Mouse (Mus musculus): ENCODE measurements at regions not wholly inside any gene's neighbourhood (a gene's known extent, or its start where the extent isn't known, plus 50 kb on each side); places are given as distances from the start of the nearest gene placed in this dataset.

GRCm38 (mm10) chr7:125262133-125262532 is 182.3 kb upstream of the Kdm8 start:
- H3K9me3 ChIP-seq (ENCODE audit: control insufficient read depth, low read length), result no peaks in the 10 kb centered on the region
- H3K9ac ChIP-seq (ENCODE audit: low read length), result no peak overlapping the region
- WGBS, result 87% methylated on average over 2 of the region's 2 CpGs
- no peak for ATAC-seq (replicated peaks; ENCODE audit: low FRiP score, low TSS enrichment, low read depth)
- H3K4me2 ChIP-seq (ENCODE audit: low read length), result no peak overlapping the region
- H3K4me3 ChIP-seq (ENCODE audit: low read depth, low read length), result no peak overlapping the region
- no peak for DNase-seq (ENCODE audit: low spot score)
- H3K27ac ChIP-seq (ENCODE audit: low read depth), result no peak overlapping the region
- no peaks in the 10 kb centered on the region for H3K27me3 ChIP-seq (replicated peaks; ENCODE audit: control insufficient read depth, insufficient read depth, low read length)
- H3K4me1 ChIP-seq (replicated peaks; ENCODE audit: control insufficient read depth, insufficient read depth, low read length), result no peaks in the 10 kb centered on the region
- H3K36me3 ChIP-seq (ENCODE audit: control insufficient read depth, insufficient read depth, low read length), result no peaks in the 10 kb centered on the region

- ATAC-seq (replicated peaks; ENCODE audit: low FRiP score, low TSS enrichment, low read depth) (no peak), DNase-seq (ENCODE audit: low spot score) (no peak)
- 70% methylated on average over 12 of the region's 12 CpGs for WGBS
Measured at GRCm38 (mm10) chr7:125262672-125263365, 181.7 kb upstream of the Kdm8 start.

GRCm38 (mm10) chr7:125263756-125264155 is 180.7 kb upstream of the Kdm8 start:
- 67% methylated on average over 2 of the region's 2 CpGs for WGBS
- ATAC-seq (replicated peaks; ENCODE audit: low FRiP score, low TSS enrichment, low read depth), result no peak
- Histone ChIP-seq H3K4me1 (replicated peaks; ENCODE audit: control insufficient read depth, insufficient read depth, low read length) (no peaks in the 10 kb centered on the region), H3K27ac (ENCODE audit: low read depth) (no peak overlapping the region), H3K9me3 (ENCODE audit: control insufficient read depth, low read length) (no peaks in the 10 kb centered on the region), H3K36me3 (ENCODE audit: control insufficient read depth, insufficient read depth, low read length) (no peaks in the 10 kb centered on the region), H3K4me2 (ENCODE audit: low read length) (no peak overlapping the region), H3K27me3 (replicated peaks; ENCODE audit: control insufficient read depth, insufficient read depth, low read length) (no peaks in the 10 kb centered on the region), H3K9ac (ENCODE audit: low read length) (no peak overlapping the region), H3K4me3 (ENCODE audit: low read depth, low read length) (no peak overlapping the region)
- DNase-seq (ENCODE audit: low spot score), result no peak

More at GRCm38 (mm10) chr7:125262672-125263365, 181.7 kb upstream of the Kdm8 start:
- no peak overlapping the region for H3K27ac ChIP-seq (ENCODE audit: low read depth)
- no peaks in the 10 kb centered on the region for H3K27me3 ChIP-seq (replicated peaks; ENCODE audit: control insufficient read depth, insufficient read depth, low read length)
- H3K4me2 ChIP-seq (ENCODE audit: low read length), result no peak overlapping the region
- H3K9ac ChIP-seq (ENCODE audit: low read length), result no peak overlapping the region
- H3K9me3 ChIP-seq (ENCODE audit: control insufficient read depth, low read length), result no peaks in the 10 kb centered on the region
- H3K4me1 ChIP-seq (replicated peaks; ENCODE audit: control insufficient read depth, insufficient read depth, low read length), result no peaks in the 10 kb centered on the region
- H3K4me3 ChIP-seq (ENCODE audit: low read depth, low read length), result no peak overlapping the region
- no peaks in the 10 kb centered on the region for H3K36me3 ChIP-seq (ENCODE audit: control insufficient read depth, insufficient read depth, low read length)

- Histone ChIP-seq H3K36me3 (ENCODE audit: control insufficient read depth, insufficient read depth, low read length) (no peaks in the 10 kb centered on the region), H3K4me2 (ENCODE audit: low read length) (no peak overlapping the region), H3K4me3 (ENCODE audit: low read depth, low read length) (no peak overlapping the region), H3K9me3 (ENCODE audit: control insufficient read depth, low read length) (no peaks in the 10 kb centered on the region), H3K27me3 (replicated peaks; ENCODE audit: control insufficient read depth, insufficient read depth, low read length) (no peaks in the 10 kb centered on the region), H3K9ac (ENCODE audit: low read length) (no peak overlapping the region), H3K27ac (ENCODE audit: low read depth) (no peak overlapping the region), H3K4me1 (replicated peaks; ENCODE audit: control insufficient read depth, insufficient read depth, low read length) (no peaks in the 10 kb centered on the region; the same call in 1 of the 2 replicates)
- ATAC-seq (replicated peaks; ENCODE audit: low FRiP score, low TSS enrichment, low read depth), result 0 out of 2 replicates have a peak, but pooled peaks have one; percentile 58
- peak; percentile 55 for DNase-seq (ENCODE audit: low spot score)
- 19% methylated on average over 3 of the region's 3 CpGs for WGBS
Measured at GRCm38 (mm10) chr7:125270711-125271110, 173.8 kb upstream of the Kdm8 start.

- no peaks in the 10 kb centered on the region; the same call in 1 of the 2 replicates for H3K4me1 ChIP-seq (replicated peaks; ENCODE audit: control insufficient read depth, insufficient read depth, low read length)
- no peak overlapping the region for H3K4me2 ChIP-seq (ENCODE audit: low read length)
- 81% methylated on average over 4 of the region's 4 CpGs for WGBS
- ATAC-seq (replicated peaks; ENCODE audit: low FRiP score, low TSS enrichment, low read depth) (no peak), DNase-seq (ENCODE audit: low spot score) (no peak)
- no peak overlapping the region for H3K4me3 ChIP-seq (ENCODE audit: low read depth, low read length)
- no peaks in the 10 kb centered on the region for H3K27me3 ChIP-seq (replicated peaks; ENCODE audit: control insufficient read depth, insufficient read depth, low read length)
- no peaks in the 10 kb centered on the region for H3K9me3 ChIP-seq (ENCODE audit: control insufficient read depth, low read length)
- H3K9ac ChIP-seq (ENCODE audit: low read length), result no peak overlapping the region
- H3K27ac ChIP-seq (ENCODE audit: low read depth), result no peak overlapping the region
- H3K36me3 ChIP-seq (ENCODE audit: control insufficient read depth, insufficient read depth, low read length), result no peaks in the 10 kb centered on the region
Measured at GRCm38 (mm10) chr7:125271356-125271755, 173.1 kb upstream of the Kdm8 start.

GRCm38 (mm10) chr7:125281371-125281770 is 163.1 kb upstream of the Kdm8 start:
- 63% methylated on average over 3 of the region's 3 CpGs for WGBS
- DNase-seq (ENCODE audit: low spot score) (no peak), ATAC-seq (replicated peaks; ENCODE audit: low FRiP score, low TSS enrichment, low read depth) (no peak)
- Histone ChIP-seq H3K4me2 (ENCODE audit: low read length) (no peak overlapping the region), H3K27me3 (replicated peaks; ENCODE audit: control insufficient read depth, insufficient read depth, low read length) (no peaks in the 10 kb centered on the region), H3K27ac (ENCODE audit: low read depth) (no peak overlapping the region), H3K36me3 (ENCODE audit: control insufficient read depth, insufficient read depth, low read length) (no peaks in the 10 kb centered on the region), H3K4me1 (replicated peaks; ENCODE audit: control insufficient read depth, insufficient read depth, low read length) (no peaks in the 10 kb centered on the region), H3K9ac (ENCODE audit: low read length) (no peak overlapping the region), H3K9me3 (ENCODE audit: control insufficient read depth, low read length) (no peaks in the 10 kb centered on the region), H3K4me3 (ENCODE audit: low read depth, low read length) (no peak overlapping the region)

- Histone ChIP-seq H3K4me2 (ENCODE audit: low read length) (no peak overlapping the region), H3K4me3 (ENCODE audit: low read depth, low read length) (no peak overlapping the region), H3K9me3 (ENCODE audit: control insufficient read depth, low read length) (no peaks in the 10 kb centered on the region), H3K4me1 (replicated peaks; ENCODE audit: control insufficient read depth, insufficient read depth, low read length) (no peaks in the 10 kb centered on the region), H3K27ac (ENCODE audit: low read depth) (no peak overlapping the region), H3K9ac (ENCODE audit: low read length) (no peak overlapping the region), H3K36me3 (ENCODE audit: control insufficient read depth, insufficient read depth, low read length) (no peaks in the 10 kb centered on the region), H3K27me3 (replicated peaks; ENCODE audit: control insufficient read depth, insufficient read depth, low read length) (no peaks in the 10 kb centered on the region)
- DNase-seq (ENCODE audit: low spot score) (no peak), ATAC-seq (replicated peaks; ENCODE audit: low FRiP score, low TSS enrichment, low read depth) (no peak)
- WGBS, result 70% methylated on average over 2 of the region's 2 CpGs
Measured at GRCm38 (mm10) chr7:125295226-125295625, 149.2 kb upstream of the Kdm8 start.

- ATAC-seq (replicated peaks; ENCODE audit: low FRiP score, low TSS enrichment, low read depth), result no peak
- no peak overlapping the region for H3K9ac ChIP-seq (ENCODE audit: low read length)
- H3K36me3 ChIP-seq (ENCODE audit: control insufficient read depth, insufficient read depth, low read length), result no peaks in the 10 kb centered on the region
Measured at GRCm38 (mm10) chr7:125308433-125308832, 136.0 kb upstream of the Kdm8 start.

GRCm38 (mm10) chr7:125310971-125311370 is 133.5 kb upstream of the Kdm8 start:
- ATAC-seq (replicated peaks; ENCODE audit: low FRiP score, low TSS enrichment, low read depth) (no peak), DNase-seq (ENCODE audit: low spot score) (no peak)
- Histone ChIP-seq H3K27ac (ENCODE audit: low read depth) (no peak overlapping the region), H3K9ac (ENCODE audit: low read length) (no peak overlapping the region), H3K27me3 (replicated peaks; ENCODE audit: control insufficient read depth, insufficient read depth, low read length) (no peaks in the 10 kb centered on the region), H3K4me2 (ENCODE audit: low read length) (no peak overlapping the region), H3K4me1 (replicated peaks; ENCODE audit: control insufficient read depth, insufficient read depth, low read length) (no peaks in the 10 kb centered on the region), H3K9me3 (ENCODE audit: control insufficient read depth, low read length) (no peaks in the 10 kb centered on the region), H3K4me3 (ENCODE audit: low read depth, low read length) (no peak overlapping the region), H3K36me3 (ENCODE audit: control insufficient read depth, insufficient read depth, low read length) (no peaks in the 10 kb centered on the region)
- 68% methylated on average over 4 of the region's 4 CpGs for WGBS

More at GRCm38 (mm10) chr7:125308433-125308832, 136.0 kb upstream of the Kdm8 start:
- no peak overlapping the region for H3K27ac ChIP-seq (ENCODE audit: low read depth)
- no peak overlapping the region for H3K4me3 ChIP-seq (ENCODE audit: low read depth, low read length)
- H3K27me3 ChIP-seq (replicated peaks; ENCODE audit: control insufficient read depth, insufficient read depth, low read length), result no peaks in the 10 kb centered on the region
- no peak for DNase-seq (ENCODE audit: low spot score)
- no peak overlapping the region for H3K4me2 ChIP-seq (ENCODE audit: low read length)
- 64% methylated on average over 3 of the region's 3 CpGs for WGBS
- H3K4me1 ChIP-seq (replicated peaks; ENCODE audit: control insufficient read depth, insufficient read depth, low read length), result no peaks in the 10 kb centered on the region
- H3K9me3 ChIP-seq (ENCODE audit: control insufficient read depth, low read length), result no peaks in the 10 kb centered on the region

All from intestine, embryonic 14.5 days (tissue).